Comparison of ENCODE assay signal across 23 mouse cellular contexts in genomic region chr1:176053653-176054052, GRCm38 (mm10).
A peak's percentile ranks its signal among the peaks of the same experiment; 100 is the strongest.
DNase-seq lines count a peak whose midpoint lies in the region; ATAC-seq and TF ChIP-seq lines count a peak whose summit lies in the region.
"Had no signal": no experiment of that assay in that cellular context is flagged by ENCODE, and none has a peak within 500 bp of the region (broad histone marks: within the 10 kb centered on the region; RNA-seq: fewer than 3 reads in every experiment).

No protein-coding gene starts in this region.

- no peak overlapping the region for H3K4me2 ChIP-seq in hindbrain, postnatal 0 days (ENCODE audit: low read depth, low read length)
- H3K4me2 ChIP-seq in lung, embryonic 14.5 days = no peak overlapping the region
- no peak overlapping the region for H3K4me2 ChIP-seq in lung, postnatal 0 days (replicated peaks; ENCODE audit: low read depth, low read length)
- H3K4me2 ChIP-seq: embryonic facial prominence, embryonic 12.5 days; forebrain, embryonic 12.5 days; heart, embryonic 11.5 days; hindbrain, embryonic 14.5 days had no signal

- no peak for TF ChIP-seq EP300 in lung, postnatal 0 days (IDR thresholded peaks at IDR 0.05)

- H3K36me3 ChIP-seq in hindbrain, postnatal 0 days (ENCODE audit: insufficient read depth, low read length) = no peaks in the 10 kb centered on the region
- H3K36me3 ChIP-seq in hindbrain, embryonic 10.5 days = no peaks in the 10 kb centered on the region
- no peaks in the 10 kb centered on the region for H3K36me3 ChIP-seq in lung, embryonic 14.5 days (ENCODE audit: insufficient read depth)
- H3K36me3 ChIP-seq in lung, postnatal 0 days (ENCODE audit: insufficient read depth, low read length) = no peaks in the 10 kb centered on the region
- H3K36me3 ChIP-seq: embryonic facial prominence, embryonic 12.5 days; forebrain, embryonic 12.5 days had no signal

- no peak for ATAC-seq in hindbrain, postnatal 0 days
- peak; percentile 60; the same call in 1 of the 2 replicates for ATAC-seq in lung, embryonic 14.5 days (ENCODE audit: insufficient read depth)
- no peak for ATAC-seq in lung, postnatal 0 days
- ATAC-seq: activated CD4-positive, CD25-positive, alpha-beta regulatory T cell, adult 4 months; CD4-positive, CD25-positive, alpha-beta regulatory T cell, adult 4 months; forebrain, embryonic 16.5 days had no signal

- WGBS in hindbrain, postnatal 0 days = 26% methylated on average over 1 of the region's 1 CpGs
- 73% methylated on average over 1 of the region's 1 CpGs for whole genome bisulfite sequencing in hindbrain, embryonic 10.5 days
- 22% methylated on average over 1 of the region's 1 CpGs for WGBS in lung, embryonic 14.5 days
- WGBS in lung, postnatal 0 days = 6% methylated on average over 1 of the region's 1 CpGs

- peak; percentile 15 for DNase-seq in hindbrain, postnatal 0 days (ENCODE audit: low spot score)
- DNase-seq in hindbrain, embryonic 10.5 days (ENCODE audit: low spot score) = no peak
- DNase-seq in lung, embryonic 14.5 days = peak; percentile 65
- DNase-seq in lung, postnatal 4 days = no peak
- DNase-seq in lung, postnatal 0 days (ENCODE audit: low spot score) = peak; percentile 29
- no peak for DNase-seq in lung, adult 18-20 months
- DNase-seq in left cerebral cortex, postnatal 4 days = no peak
- DNase-seq: adrenal gland, adult 8-10 months; adrenal gland, postnatal 25 days; cerebellum, adult 18-20 months; cerebellum, adult 9-10 months; cerebellum, postnatal 14 days; gastrocnemius, adult 2 months; gastrocnemius, postnatal 14 days; heart, adult 11 months had no signal

- H3K27ac ChIP-seq in hindbrain, postnatal 0 days = no peak overlapping the region
- H3K27ac ChIP-seq in hindbrain, embryonic 10.5 days = no peak overlapping the region
- H3K27ac ChIP-seq in lung, embryonic 14.5 days (ENCODE audit: low read depth) = no peak overlapping the region; the same call in 1 of the 2 replicates
- no peak overlapping the region for H3K27ac ChIP-seq in lung, postnatal 0 days (ENCODE audit: low read length)
- H3K27ac ChIP-seq: embryonic facial prominence, embryonic 12.5 days; forebrain, embryonic 12.5 days; gastrocnemius, adult 2 months; hindbrain, embryonic 14.5 days had no signal

- H3K4me1 ChIP-seq in hindbrain, postnatal 0 days (ENCODE audit: insufficient read depth, low read length) = no peaks in the 10 kb centered on the region
- no peaks in the 10 kb centered on the region for H3K4me1 ChIP-seq in hindbrain, embryonic 10.5 days (replicated peaks)
- H3K4me1 ChIP-seq in lung, embryonic 14.5 days (ENCODE audit: insufficient read depth) = no peaks in the 10 kb centered on the region
- no peaks in the 10 kb centered on the region for H3K4me1 ChIP-seq in lung, postnatal 0 days (ENCODE audit: insufficient read depth, low read depth, low read length)
- H3K4me1 ChIP-seq: embryonic facial prominence, embryonic 12.5 days; forebrain, embryonic 12.5 days had no signal

- H3K9ac ChIP-seq in hindbrain, postnatal 0 days (replicated peaks; ENCODE audit: low read length) = no peak overlapping the region
- no peak overlapping the region for H3K9ac ChIP-seq in lung, embryonic 14.5 days
- H3K9ac ChIP-seq in lung, postnatal 0 days (replicated peaks; ENCODE audit: low read depth) = no peak overlapping the region
- H3K9ac ChIP-seq: embryonic facial prominence, embryonic 12.5 days; forebrain, embryonic 12.5 days; hindbrain, embryonic 14.5 days had no signal

- no peaks in the 10 kb centered on the region for H3K27me3 ChIP-seq in hindbrain, postnatal 0 days (ENCODE audit: insufficient read depth, low read length)
- no peaks in the 10 kb centered on the region for H3K27me3 ChIP-seq in hindbrain, embryonic 10.5 days (ENCODE audit: insufficient read depth, poor library complexity, severe bottlenecking)
- no peaks in the 10 kb centered on the region for H3K27me3 ChIP-seq in lung, embryonic 14.5 days (ENCODE audit: insufficient read depth, low read length)
- no peaks in the 10 kb centered on the region for H3K27me3 ChIP-seq in lung, postnatal 0 days (replicated peaks; ENCODE audit: insufficient read depth, low read length)
- H3K27me3 ChIP-seq: embryonic facial prominence, embryonic 12.5 days; forebrain, embryonic 12.5 days had no signal

- H3K4me3 ChIP-seq in hindbrain, postnatal 0 days (ENCODE audit: low read length) = no peak overlapping the region
- no peak overlapping the region for H3K4me3 ChIP-seq in hindbrain, embryonic 10.5 days
- H3K4me3 ChIP-seq in lung, embryonic 14.5 days (ENCODE audit: low read depth, low read length) = no peak overlapping the region
- H3K4me3 ChIP-seq in lung, postnatal 0 days (ENCODE audit: low read depth, low read length) = no peak overlapping the region
- H3K4me3 ChIP-seq: embryonic facial prominence, embryonic 12.5 days; erythroblast, embryonic 14.5 days; forebrain, embryonic 12.5 days; gastrocnemius, adult 2 months had no signal

- no peaks in the 10 kb centered on the region for H3K9me3 ChIP-seq in hindbrain, postnatal 0 days (ENCODE audit: low read length)
- no peaks in the 10 kb centered on the region for H3K9me3 ChIP-seq in hindbrain, embryonic 10.5 days
- no peaks in the 10 kb centered on the region for H3K9me3 ChIP-seq in lung, embryonic 14.5 days (ENCODE audit: low read depth, low read length)
- no peaks in the 10 kb centered on the region for H3K9me3 ChIP-seq in lung, postnatal 0 days (ENCODE audit: low read length)
- H3K9me3 ChIP-seq: embryonic facial prominence, embryonic 12.5 days; forebrain, embryonic 12.5 days had no signal

- intact Hi-C loops in left cerebral cortex, postnatal 4 days (cut with DNase I) = no loop called here

- no peak for TF ChIP-seq CTCF in hindbrain, postnatal 0 days (IDR thresholded peaks at IDR 0.05; ENCODE audit: low read depth)
- TF ChIP-seq CTCF in lung, embryonic 14.5 days (IDR thresholded peaks at IDR 0.05; ENCODE audit: low read depth) = no peak
- no peak for TF ChIP-seq CTCF in lung, postnatal 0 days (IDR thresholded peaks at IDR 0.05)

Comparison
In these comparisons a context has a peak if more than half of its experiments do, and no peak if none do; other contexts are left out.
1. DNase-seq: peak in hindbrain, postnatal 0 days (single experiment), lung, embryonic 14.5 days (single experiment) and lung, postnatal 0 days (single experiment); none in hindbrain, embryonic 10.5 days (single experiment), lung, postnatal 4 days (0 of 2), lung, adult 18-20 months (0 of 2) and left cerebral cortex, postnatal 4 days (single experiment).